Mouse (Mus musculus) stomach, postnatal 0 days (tissue): ENCODE results near the gene Plcl2. TPM values are rescaled to one million over a fixed set of nuclear protein-coding genes. Genes with fewer than 3 reads are reported as not detected.

Experiments used
- ATAC-seq: fragments of 200-750 bp; cut with Nextera tagmentation; 2 replicates; pipeline ENCODE4 v1.8.0; 2017; ENCODE audit not compliant: low FRiP score, low TSS enrichment
- DNase-seq: peaks from one replicate; pipeline ENCODE4 v3.0.0-alpha.2; 2016; ENCODE audit warnings: low spot score
- H3K27ac ChIP-seq: fragments of 300-500 bp; sonication (generic); replicated peaks from 2 replicates; pipeline ENCODE4 v1.5.1; 2014; ENCODE audit warnings: mild to moderate bottlenecking, control low read depth
- H3K27me3 ChIP-seq: fragments of 300-500 bp; sonication (generic); 2 replicates; pipeline ENCODE4 v1.6.1; 2014; ENCODE audit warnings: low read length; ENCODE audit not compliant: control insufficient read depth, insufficient read depth
- H3K36me3 ChIP-seq: fragments of 300-500 bp; sonication (generic); 2 replicates; pipeline ENCODE4 v1.6.1; 2014; ENCODE audit warnings: low read length, mixed read lengths; ENCODE audit not compliant: control insufficient read depth, insufficient read depth
- H3K4me1 ChIP-seq: fragments of 300-500 bp; sonication (generic); replicated peaks from 2 replicates; pipeline ENCODE4 v1.6.1; 2014; ENCODE audit warnings: antibody characterized with exemption; ENCODE audit not compliant: control insufficient read depth, insufficient read depth
- H3K4me2 ChIP-seq: fragments of 300-500 bp; sonication (generic); replicated peaks from 2 replicates; pipeline ENCODE4 v1.6.1; 2014; ENCODE audit warnings: low read depth, mild to moderate bottlenecking, control low read depth, moderate library complexity
- H3K4me3 ChIP-seq: fragments of 300-500 bp; sonication (generic); 2 replicates; pipeline ENCODE4 v1.5.1; 2014; ENCODE audit warnings: low read depth, low read length, control low read depth
- H3K9ac ChIP-seq: fragments of 300-500 bp; sonication (generic); 2 replicates; pipeline ENCODE4 v1.6.1; 2014; ENCODE audit warnings: mild to moderate bottlenecking, low read length, control low read depth, mixed read lengths
- H3K9me3 ChIP-seq: fragments of 300-500 bp; sonication (generic); 2 replicates; pipeline ENCODE4 v1.6.1; 2016; ENCODE audit warnings: low read length; ENCODE audit not compliant: control insufficient read depth
- CTCF ChIP-seq: IDR thresholded peaks from 2 replicates; pipeline ENCODE4 v1.5.1; 2016; ENCODE audit warnings: antibody characterized with exemption, low read depth, mild to moderate bottlenecking, moderate library complexity
- EP300 ChIP-seq: optimal IDR thresholded peaks from 2 replicates; pipeline ENCODE3; 2016; ENCODE audit warnings: antibody characterized with exemption
- WGBS: fragments of 180-500 bp; shearing (Covaris S2); extraction: QIAGEN DNeasy Blood & Tissue Kit; methylation state at CpG from one replicate; pipeline ENCODE4 v1.1.7; 2014; 5-methylcytosine and 5-hydroxymethylcytosine counted together
- polyA plus RNA-seq: library from polyadenylated mRNA; unstranded; fragments of >200 nt; fragmentation: Nextera tagmentation; extraction: Ambion mirVana; gene quantifications from 2 replicates; pipeline ENCODE4 v1.2.1, GENCODE M21; 2015

Plcl2 gene
- polyA plus RNA-seq, 1 experiment from 2014 or later = 2.3 TPM

DNA sequence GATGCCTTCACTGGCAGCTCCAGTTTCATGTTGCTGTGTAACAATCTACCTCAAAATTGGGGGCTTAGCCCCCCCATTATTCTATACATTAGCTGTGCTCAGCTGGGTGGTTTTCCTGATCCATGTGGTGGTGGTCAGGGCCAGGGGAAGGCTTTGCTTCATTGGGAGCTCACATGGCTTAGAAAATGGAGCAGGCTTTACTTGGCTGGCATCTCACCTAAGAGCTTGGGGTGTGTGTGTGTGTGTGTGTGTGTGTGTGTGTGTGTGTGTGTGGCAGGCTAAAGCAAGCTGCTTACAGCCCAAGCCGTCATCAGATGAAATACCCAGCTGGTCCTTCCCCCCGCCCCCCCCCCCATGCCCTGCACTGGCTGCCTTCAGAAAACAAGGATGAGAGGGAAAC lies 169.5 kb downstream of the Plcl2 start:
- no peak for DNase-seq
- no peak overlapping the region for H3K4me3 ChIP-seq
- H3K36me3 ChIP-seq = no peaks in the 10 kb centered on the region
- no peaks in the 10 kb centered on the region for H3K9me3 ChIP-seq
- no peak overlapping the region for H3K9ac ChIP-seq
- TF ChIP-seq EP300 (no peak), CTCF (no peak)
- no peaks in the 10 kb centered on the region for H3K27me3 ChIP-seq
- no peak overlapping the region for H3K4me2 ChIP-seq
- ATAC-seq = peak; percentile 11; the same call in 1 of the 2 replicates
- peak overlapping the region; percentile 63 for H3K27ac ChIP-seq
- no peaks in the 10 kb centered on the region for H3K4me1 ChIP-seq
- WGBS = 43% methylated on average over 1 of the region's 2 CpGs

DNA sequence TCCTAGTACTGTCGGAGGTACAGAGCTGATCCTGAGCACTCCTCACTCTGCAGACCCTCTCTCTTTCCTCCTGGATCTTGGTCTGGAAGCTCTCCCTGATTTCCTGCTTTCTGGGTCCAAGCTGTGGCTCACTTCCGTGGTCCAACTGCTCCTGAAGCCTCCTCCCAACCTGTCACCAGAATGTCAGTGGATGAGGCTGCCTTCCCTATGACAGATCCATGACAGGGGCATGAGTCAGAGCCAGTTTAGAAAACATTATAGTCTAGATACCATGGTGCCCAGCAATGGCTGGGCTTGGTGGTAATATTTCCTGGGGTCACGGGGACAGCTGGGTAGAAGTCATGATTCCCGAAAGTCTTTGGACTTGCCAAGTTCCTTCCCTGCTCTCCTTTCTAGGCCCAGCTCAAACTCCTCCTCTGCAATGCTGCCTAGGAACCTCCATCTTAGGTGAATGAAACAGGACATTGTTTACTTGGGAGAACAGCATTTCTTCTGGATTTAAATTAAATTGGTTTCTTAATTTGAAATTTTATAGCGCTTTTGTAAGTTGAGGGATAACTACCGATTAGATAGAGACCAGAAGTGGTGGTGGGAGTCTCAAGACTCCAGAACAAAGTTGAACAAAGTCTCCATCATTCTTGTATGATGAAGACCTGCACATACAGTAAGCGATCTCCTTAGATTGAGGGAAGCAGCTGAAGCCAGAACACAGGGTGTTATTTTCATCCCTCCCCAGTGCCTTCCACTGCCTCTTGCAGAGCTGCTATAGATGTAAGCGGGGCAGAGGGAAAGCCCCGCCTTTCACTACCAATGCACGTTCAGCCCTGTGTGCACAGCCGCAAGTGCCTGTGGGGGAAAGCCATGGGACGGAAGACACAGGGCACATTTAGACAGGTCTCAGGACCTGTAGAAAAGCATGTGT lies 170.7 kb downstream of the Plcl2 start:
- WGBS = 85% methylated on average over 12 of the region's 12 CpGs
- Histone ChIP-seq H3K4me2 (no peak overlapping the region), H3K36me3 (no peaks in the 10 kb centered on the region), H3K4me1 (no peaks in the 10 kb centered on the region), H3K9me3 (no peaks in the 10 kb centered on the region), H3K4me3 (no peak overlapping the region), H3K9ac (no peak overlapping the region), H3K27me3 (no peaks in the 10 kb centered on the region), H3K27ac (no peak overlapping the region)
- ATAC-seq = no peak
- no peak for TF ChIP-seq CTCF
- no peak for TF ChIP-seq EP300
- no peak for DNase-seq

- 59% methylated on average over 3 of the region's 3 CpGs for WGBS
- no peaks in the 10 kb centered on the region for H3K9me3 ChIP-seq
- H3K27me3 ChIP-seq = no peaks in the 10 kb centered on the region
- H3K36me3 ChIP-seq = 0 out of 2 replicates have a peak, but pooled peaks cover under 1% of the 10 kb centered on the region
- H3K9ac ChIP-seq = no peak overlapping the region
- no peak for TF ChIP-seq CTCF
- TF ChIP-seq EP300 = no peak
- no peaks in the 10 kb centered on the region for H3K4me1 ChIP-seq
- ATAC-seq = no peak
- no peak overlapping the region for H3K4me3 ChIP-seq
- no peak for DNase-seq
- no peak overlapping the region for H3K27ac ChIP-seq
- no peak overlapping the region for H3K4me2 ChIP-seq
Measured at GRCm38 (mm10) chr17:50682696-50683095, 173.5 kb downstream of the Plcl2 start.

DNA sequence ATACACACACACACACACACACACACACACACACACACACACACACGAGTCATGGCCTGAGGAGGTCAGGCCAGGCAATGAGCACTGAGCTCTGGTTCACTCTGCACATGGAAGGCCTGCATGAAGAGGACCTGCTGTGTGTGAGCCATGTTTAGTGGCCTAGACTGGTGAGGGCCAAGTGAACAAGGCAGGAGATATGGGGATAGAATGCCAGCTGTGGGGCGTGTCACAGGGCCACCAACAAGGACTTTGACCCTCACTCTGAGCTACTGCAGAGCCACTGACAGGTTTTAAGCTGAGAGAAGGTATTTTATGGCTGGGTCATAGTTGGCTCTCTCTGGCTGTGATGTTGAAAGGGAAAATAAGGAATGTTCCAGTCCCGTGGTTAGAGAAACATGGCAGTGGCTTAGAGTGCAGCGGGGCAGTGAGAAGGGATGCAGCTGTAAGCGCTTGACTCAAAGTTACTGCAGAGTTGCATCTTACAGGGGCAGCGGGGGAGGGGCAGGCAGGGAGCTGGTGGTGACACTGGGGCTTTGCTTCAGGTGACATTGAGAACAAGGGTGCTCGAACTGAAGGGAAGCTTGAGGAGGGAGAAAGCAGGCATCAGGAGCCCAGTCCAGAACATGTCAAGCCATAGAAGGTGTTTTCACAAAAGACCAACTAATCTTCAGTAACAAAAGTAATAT lies 175.9 kb downstream of the Plcl2 start:
- TF ChIP-seq CTCF = no peak
- no peak for TF ChIP-seq EP300
- DNase-seq = peak; percentile 65
- WGBS = 67% methylated on average over 7 of the region's 7 CpGs
- Histone ChIP-seq H3K36me3 (0 out of 2 replicates have a peak, but pooled peaks cover 3% of the 10 kb centered on the region), H3K4me1 (no peaks in the 10 kb centered on the region), H3K4me2 (no peak overlapping the region), H3K9me3 (no peaks in the 10 kb centered on the region), H3K27me3 (no peaks in the 10 kb centered on the region), H3K27ac (no peak overlapping the region), H3K9ac (no peak overlapping the region), H3K4me3 (no peak overlapping the region)
- ATAC-seq = peak; percentile 93

- ATAC-seq (no peak), DNase-seq (no peak)
- Histone ChIP-seq H3K27ac (no peak overlapping the region), H3K9ac (no peak overlapping the region), H3K27me3 (no peaks in the 10 kb centered on the region), H3K4me3 (no peak overlapping the region), H3K36me3 (0 out of 2 replicates have a peak, but pooled peaks cover 3% of the 10 kb centered on the region), H3K9me3 (no peaks in the 10 kb centered on the region), H3K4me2 (no peak overlapping the region), H3K4me1 (no peaks in the 10 kb centered on the region)
- WGBS = 77% methylated on average over 10 of the region's 10 CpGs
- no peak for TF ChIP-seq CTCF
- no peak for TF ChIP-seq EP300
Measured at GRCm38 (mm10) chr17:50687670-50688069, 178.5 kb downstream of the Plcl2 start.
